Mouse (Mus musculus) heart, embryonic 15.5 days (tissue): ENCODE measurements around the gene Dscaml1. TPM values are rescaled to one million over a fixed set of nuclear protein-coding genes. Genes with fewer than 3 reads are reported as not detected.

Experiments
- ATAC-seq: fragments of 200-750 bp; cut with Nextera tagmentation; replicated peaks from 2 replicates; pipeline ENCODE4 v1.8.0; 2017; ENCODE audit warnings: low read depth, moderate TSS enrichment; ENCODE audit not compliant: insufficient number of reproducible peaks, insufficient read depth, low FRiP score
- H3K27ac ChIP-seq: fragments of 300-500 bp; sonication (generic); 2 replicates; pipeline ENCODE4 v1.5.1; 2015; ENCODE audit warnings: mild to moderate bottlenecking, inconsistent platforms
- H3K27me3 ChIP-seq: fragments of 300-500 bp; sonication (generic); 2 replicates; pipeline ENCODE4 v1.6.1; 2015; ENCODE audit warnings: inconsistent platforms
- H3K36me3 ChIP-seq: fragments of 300-500 bp; sonication (generic); 2 replicates; pipeline ENCODE4 v1.6.1; 2015; ENCODE audit warnings: mild to moderate bottlenecking, inconsistent platforms
- H3K4me1 ChIP-seq: fragments of 300-500 bp; sonication (generic); replicated peaks from 2 replicates; pipeline ENCODE4 v1.6.1; 2015; ENCODE audit warnings: inconsistent platforms
- H3K4me2 ChIP-seq: fragments of 300-500 bp; sonication (generic); 2 replicates; pipeline ENCODE4 v1.6.1; 2015; ENCODE audit warnings: inconsistent platforms, mild to moderate bottlenecking, moderate library complexity
- H3K4me3 ChIP-seq: fragments of 300-500 bp; sonication (generic); 2 replicates; pipeline ENCODE4 v1.5.1; 2015; ENCODE audit warnings: mild to moderate bottlenecking, inconsistent platforms
- H3K9ac ChIP-seq: fragments of 300-500 bp; sonication (generic); 2 replicates; pipeline ENCODE4 v1.6.1; 2015; ENCODE audit warnings: mild to moderate bottlenecking, inconsistent platforms
- H3K9me3 ChIP-seq: fragments of 300-500 bp; sonication (generic); replicated peaks from 2 replicates; pipeline ENCODE4 v1.6.1; 2016; ENCODE audit warnings: inconsistent platforms
- WGBS: fragments of 180-500 bp; shearing (Covaris S2); methylation state at CpG from one replicate; pipeline ENCODE4 v1.1.7; 2015; ENCODE audit warnings: mixed read lengths; 5-methylcytosine and 5-hydroxymethylcytosine counted together
- polyA plus RNA-seq: library from polyadenylated mRNA; unstranded; fragments of >200 nt; fragmentation: Nextera tagmentation; extraction: Ambion mirVana; gene quantifications from 2 replicates; pipeline ENCODE4 v1.2.1, GENCODE M21; 2015

Dscaml1 gene
- polyA plus RNA-seq, 1 experiment from 2014 or later: 0.23 TPM

GRCm38 (mm10) chr9:45644833-45645388, 218.5 kb downstream of the Dscaml1 start:
- H3K27me3 ChIP-seq: peaks cover under 1% of the 10 kb centered on the region; the same call in 1 of the 2 replicates
- WGBS: 71% methylated on average over 6 of the region's 6 CpGs

DNA sequence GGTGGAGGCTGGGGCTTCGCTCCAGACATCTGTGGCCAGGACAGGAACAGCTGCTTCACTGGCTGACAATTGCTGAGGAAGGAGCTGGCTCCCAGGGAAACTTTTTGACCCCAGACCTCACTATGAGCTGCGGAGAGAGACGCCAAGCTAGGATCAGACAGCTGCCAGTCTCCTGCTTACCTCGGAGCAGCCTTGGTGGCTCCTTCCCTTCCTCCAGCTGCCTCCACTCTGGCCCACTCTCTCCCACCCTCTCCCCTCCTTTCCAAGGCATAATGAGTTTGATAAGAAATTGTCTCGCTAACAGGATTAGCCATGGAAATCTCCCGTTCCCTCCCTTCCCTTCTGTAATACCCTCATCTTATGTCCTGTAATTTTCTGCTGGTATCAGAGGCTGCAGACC, 219.1 kb downstream of the Dscaml1 start:
- Histone ChIP-seq H3K36me3 (no peaks in the 10 kb centered on the region), H3K4me3 (no peak overlapping the region), H3K4me1 (no peaks in the 10 kb centered on the region), H3K9me3 (no peaks in the 10 kb centered on the region), H3K27me3 (peaks cover 3% of the 10 kb centered on the region; the same call in 1 of the 2 replicates), H3K4me2 (no peak overlapping the region), H3K9ac (no peak overlapping the region), H3K27ac (no peak overlapping the region)
- ATAC-seq: no peak
- 36% methylated on average over 6 of the region's 6 CpGs for WGBS

More at GRCm38 (mm10) chr9:45644833-45645388, 218.5 kb downstream of the Dscaml1 start:
- Histone ChIP-seq H3K9ac (no peak overlapping the region), H3K9me3 (no peaks in the 10 kb centered on the region), H3K4me2 (no peak overlapping the region), H3K4me1 (no peaks in the 10 kb centered on the region), H3K27ac (no peak overlapping the region), H3K36me3 (no peaks in the 10 kb centered on the region), H3K4me3 (no peak overlapping the region)
- no peak for ATAC-seq

GRCm38 (mm10) chr9:45651078-45651809, 224.8 kb downstream of the Dscaml1 start:
- H3K27me3 ChIP-seq: peaks cover 7% of the 10 kb centered on the region; the same call in 1 of the 2 replicates
- no peak overlapping the region for H3K4me2 ChIP-seq
- no peaks in the 10 kb centered on the region for H3K36me3 ChIP-seq
- no peak overlapping the region for H3K4me3 ChIP-seq
- H3K27ac ChIP-seq: no peak overlapping the region
- no peaks in the 10 kb centered on the region for H3K9me3 ChIP-seq
- WGBS: 77% methylated on average over 13 of the region's 13 CpGs
- no peak overlapping the region for H3K9ac ChIP-seq
- ATAC-seq: no peak
- H3K4me1 ChIP-seq: no peaks in the 10 kb centered on the region

DNA sequence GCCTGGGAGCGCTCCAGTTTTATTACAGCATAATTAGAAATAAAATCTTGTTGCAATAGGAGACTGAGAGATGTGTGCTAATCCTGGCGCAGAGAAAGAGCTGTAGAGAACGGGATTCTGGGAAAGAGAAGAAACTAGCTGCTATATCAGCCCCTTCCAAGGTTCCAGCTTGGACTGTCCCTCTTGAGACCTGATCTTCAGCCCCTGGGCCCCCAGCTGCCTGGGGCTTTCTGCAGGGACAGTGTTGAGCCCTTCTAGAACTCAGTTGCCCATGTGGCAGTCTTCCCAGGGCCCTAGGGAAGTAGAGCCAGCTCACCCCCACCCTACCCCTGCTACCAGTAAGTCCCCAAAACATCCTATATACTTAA, 225.4 kb downstream of the Dscaml1 start:
- Histone ChIP-seq H3K9ac (no peak overlapping the region), H3K27ac (no peak overlapping the region), H3K4me1 (no peaks in the 10 kb centered on the region), H3K36me3 (no peaks in the 10 kb centered on the region), H3K4me3 (no peak overlapping the region), H3K4me2 (no peak overlapping the region), H3K27me3 (peaks cover 10% of the 10 kb centered on the region; the same call in 1 of the 2 replicates), H3K9me3 (no peaks in the 10 kb centered on the region)
- ATAC-seq: no peak
- WGBS: 73% methylated on average over 3 of the region's 3 CpGs

GRCm38 (mm10) chr9:45657172-45658062, 231.0 kb downstream of the Dscaml1 start:
- Histone ChIP-seq H3K4me2 (no peak overlapping the region), H3K9me3 (no peaks in the 10 kb centered on the region), H3K4me3 (no peak overlapping the region), H3K9ac (no peak overlapping the region), H3K27me3 (peaks cover 3% of the 10 kb centered on the region; the same call in 1 of the 2 replicates), H3K27ac (no peak overlapping the region), H3K4me1 (no peaks in the 10 kb centered on the region), H3K36me3 (no peaks in the 10 kb centered on the region)
- no peak for ATAC-seq
- WGBS: 21% methylated on average over 8 of the region's 9 CpGs

DNA sequence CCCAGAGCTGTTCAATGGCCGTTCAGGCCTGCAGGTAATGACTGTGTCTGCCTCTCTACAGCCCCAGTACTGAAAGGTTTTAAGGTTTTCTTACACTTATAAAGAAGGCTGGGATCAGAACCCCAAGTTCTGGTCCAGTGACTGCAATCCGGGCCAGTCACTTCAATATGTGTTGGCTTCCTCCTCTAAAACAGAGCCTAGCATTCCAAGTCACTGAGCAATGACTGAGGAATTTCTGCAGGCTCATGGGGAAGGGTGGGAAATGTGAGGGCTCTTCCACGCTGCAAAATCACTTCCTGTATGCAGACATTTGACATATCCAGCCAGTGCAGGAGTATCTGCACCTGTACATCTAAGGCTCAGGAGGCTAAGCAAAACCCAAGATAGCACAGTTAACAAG, 233.8 kb downstream of the Dscaml1 start:
- H3K4me3 ChIP-seq: no peak overlapping the region
- no peaks in the 10 kb centered on the region for H3K36me3 ChIP-seq
- H3K4me2 ChIP-seq: no peak overlapping the region
- WGBS: 45% methylated on average over 3 of the region's 3 CpGs
- no peak for ATAC-seq
- no peaks in the 10 kb centered on the region for H3K4me1 ChIP-seq
- peaks cover 3% of the 10 kb centered on the region; the same call in 1 of the 2 replicates for H3K27me3 ChIP-seq
- no peak overlapping the region for H3K9ac ChIP-seq
- H3K9me3 ChIP-seq: no peaks in the 10 kb centered on the region
- H3K27ac ChIP-seq: no peak overlapping the region

DNA sequence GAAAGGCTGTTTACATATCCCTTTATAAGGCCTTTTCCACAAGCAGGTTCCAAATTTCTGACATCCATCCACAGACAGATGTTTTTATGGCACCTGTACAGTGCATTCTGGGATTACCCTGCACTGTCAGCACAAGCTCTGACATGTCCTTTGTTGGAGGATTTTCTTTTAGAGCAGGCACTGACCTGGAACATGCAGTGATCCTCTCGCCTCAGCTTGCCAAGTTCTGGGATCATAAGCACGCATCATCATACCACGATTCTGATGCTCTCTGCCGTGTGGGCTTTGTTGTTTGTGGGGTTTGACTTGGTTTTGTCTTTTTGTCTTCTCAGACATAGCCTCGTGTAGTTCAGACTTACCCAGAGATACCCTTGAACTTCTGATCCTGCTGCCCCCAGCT, 236.0 kb downstream of the Dscaml1 start:
- 76% methylated on average over 5 of the region's 5 CpGs for WGBS
- no peak for ATAC-seq
- Histone ChIP-seq H3K4me3 (no peak overlapping the region), H3K4me2 (no peak overlapping the region), H3K9ac (no peak overlapping the region), H3K27ac (no peak overlapping the region), H3K4me1 (no peaks in the 10 kb centered on the region), H3K27me3 (no peaks in the 10 kb centered on the region; the same call in 1 of the 2 replicates), H3K36me3 (no peaks in the 10 kb centered on the region), H3K9me3 (no peaks in the 10 kb centered on the region)

DNA sequence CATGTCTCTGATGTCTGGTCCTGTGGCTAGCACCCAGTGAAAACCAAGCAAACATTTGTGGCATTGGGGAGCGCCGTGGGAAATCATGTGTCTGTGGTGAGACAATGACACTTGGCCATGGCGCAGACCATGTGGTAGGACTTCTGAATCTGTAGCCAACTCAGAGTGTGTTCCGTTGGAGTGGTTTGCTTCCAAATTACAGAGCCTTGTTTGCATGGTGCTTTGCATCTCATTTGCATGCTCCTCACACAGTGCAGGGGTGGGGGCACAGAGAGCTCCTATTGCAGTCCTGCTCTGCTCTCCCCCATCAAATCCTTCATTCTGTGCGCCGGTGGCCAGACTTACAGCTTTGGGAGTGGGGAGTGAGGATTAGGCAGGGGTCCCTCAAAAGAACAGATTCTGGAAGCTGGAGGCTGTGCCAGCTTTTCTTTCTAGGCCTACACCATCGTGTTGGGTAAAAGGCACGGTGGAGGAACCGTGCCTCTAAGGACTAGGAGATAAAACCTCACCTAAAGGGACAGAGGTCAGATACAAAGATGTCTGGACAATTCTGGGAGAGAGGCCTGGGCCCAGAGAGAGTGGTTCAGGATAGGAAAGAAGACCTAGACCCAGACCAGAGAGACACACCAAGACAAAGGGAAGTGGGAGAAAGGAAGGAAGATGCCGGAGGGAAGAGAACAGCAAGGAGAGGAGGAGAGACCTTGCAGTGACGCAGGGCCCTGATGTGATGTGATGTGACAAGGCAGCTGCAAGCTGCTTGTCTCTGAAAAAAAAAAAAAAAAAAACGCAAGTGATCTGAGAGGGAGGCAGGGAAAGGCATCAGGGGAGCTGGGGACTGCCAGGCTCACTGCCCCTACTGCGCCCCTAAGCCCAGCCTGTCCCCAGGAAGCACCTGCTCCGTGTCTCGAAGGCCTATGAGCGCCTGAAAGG, 237.2 kb downstream of the Dscaml1 start:
- no peaks in the 10 kb centered on the region for H3K4me1 ChIP-seq
- H3K9me3 ChIP-seq: no peaks in the 10 kb centered on the region
- no peaks in the 10 kb centered on the region for H3K36me3 ChIP-seq
- H3K4me2 ChIP-seq: no peak overlapping the region
- H3K27me3 ChIP-seq: no peaks in the 10 kb centered on the region; the same call in 1 of the 2 replicates
- ATAC-seq: no peak
- H3K27ac ChIP-seq: no peak overlapping the region
- no peak overlapping the region for H3K9ac ChIP-seq
- H3K4me3 ChIP-seq: no peak overlapping the region
- 62% methylated on average over 16 of the region's 16 CpGs for WGBS

GRCm38 (mm10) chr9:45664326-45664725, 237.9 kb downstream of the Dscaml1 start:
- WGBS: 80% methylated on average over 6 of the region's 6 CpGs
- no peak for ATAC-seq
- no peaks in the 10 kb centered on the region; the same call in 1 of the 2 replicates for H3K27me3 ChIP-seq

DNA sequence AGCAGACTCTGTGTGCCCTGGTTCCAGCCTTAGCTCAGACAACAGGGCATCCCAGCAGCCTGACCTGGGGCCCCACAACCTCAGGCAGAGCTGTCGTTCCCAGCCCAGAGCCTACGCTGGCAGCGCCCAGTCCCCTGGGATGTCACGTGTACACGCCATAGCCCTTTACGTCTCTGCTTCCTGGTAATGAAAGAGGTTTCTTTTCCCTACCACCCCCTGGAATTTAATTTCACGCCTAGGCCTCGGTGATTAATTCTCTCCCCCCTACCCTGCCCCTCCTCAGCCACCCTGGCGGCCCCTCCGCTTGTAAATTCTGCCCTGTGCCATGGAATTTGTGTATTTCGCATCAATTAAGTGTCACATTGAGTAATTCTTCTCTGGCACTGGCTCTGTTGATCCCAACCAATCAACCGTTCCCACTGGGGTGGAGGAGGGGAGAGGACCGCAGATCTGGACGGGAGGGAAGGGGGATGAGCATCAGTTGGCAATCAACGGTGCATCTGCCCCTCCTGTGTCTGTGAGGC, 238.5 kb downstream of the Dscaml1 start:
- no peak overlapping the region for H3K4me2 ChIP-seq
- no peaks in the 10 kb centered on the region; the same call in 1 of the 2 replicates for H3K27me3 ChIP-seq
- H3K4me3 ChIP-seq: no peak overlapping the region
- no peak overlapping the region for H3K9ac ChIP-seq
- no peak overlapping the region for H3K27ac ChIP-seq
- no peak for ATAC-seq
- WGBS: 68% methylated on average over 15 of the region's 15 CpGs
- H3K4me1 ChIP-seq: no peaks in the 10 kb centered on the region
- no peaks in the 10 kb centered on the region for H3K9me3 ChIP-seq
- H3K36me3 ChIP-seq: no peaks in the 10 kb centered on the region

More at GRCm38 (mm10) chr9:45664326-45664725, 237.9 kb downstream of the Dscaml1 start:
- no peak overlapping the region for H3K4me3 ChIP-seq
- no peak overlapping the region for H3K4me2 ChIP-seq
- no peaks in the 10 kb centered on the region for H3K9me3 ChIP-seq
- no peak overlapping the region for H3K27ac ChIP-seq
- H3K4me1 ChIP-seq: no peaks in the 10 kb centered on the region
- H3K9ac ChIP-seq: no peak overlapping the region
- no peaks in the 10 kb centered on the region for H3K36me3 ChIP-seq
